Mouse (Mus musculus): ENCODE results near the gene Rad54l2. TPM values are rescaled to one million over a fixed set of nuclear protein-coding genes. Genes with fewer than 3 reads are reported as not detected.

The Rad54l2 gene
- polyA plus RNA-seq, 1 experiment from 2014 or later = 9.7 TPM

- no peak overlapping the region for H3K27ac ChIP-seq
- no peaks in the 10 kb centered on the region for H3K9me3 ChIP-seq
- 70% methylated on average over 6 of the region's 6 CpGs for WGBS
- no peaks in the 10 kb centered on the region for H3K36me3 ChIP-seq
- no peaks in the 10 kb centered on the region for H3K27me3 ChIP-seq
- H3K9ac ChIP-seq = no peak overlapping the region
- H3K4me3 ChIP-seq = no peak overlapping the region
- ATAC-seq (ENCODE audit: insufficient number of reproducible peaks, insufficient read depth, low FRiP score, low TSS enrichment) = no peak
- H3K4me1 ChIP-seq = no peaks in the 10 kb centered on the region
- no peak overlapping the region for H3K4me2 ChIP-seq (replicated peaks)
These were observed 145.2 kb downstream of the Rad54l2 start for GRCm38 (mm10) chr9:106643787-106644186.

- no peaks in the 10 kb centered on the region for H3K9me3 ChIP-seq
- H3K27ac ChIP-seq = no peak overlapping the region
- 28% methylated on average over 7 of the region's 7 CpGs for whole genome bisulfite sequencing
- no peaks in the 10 kb centered on the region for H3K36me3 ChIP-seq
- H3K4me1 ChIP-seq = no peaks in the 10 kb centered on the region
- H3K4me3 ChIP-seq = no peak overlapping the region
- H3K4me2 ChIP-seq (replicated peaks) = no peak overlapping the region
- no peaks in the 10 kb centered on the region for H3K27me3 ChIP-seq
- no peak overlapping the region for H3K9ac ChIP-seq
- no peak for ATAC-seq (ENCODE audit: insufficient number of reproducible peaks, insufficient read depth, low FRiP score, low TSS enrichment)
These were observed 145.9 kb downstream of the Rad54l2 start for GRCm38 (mm10) chr9:106643128-106643527.

- H3K27me3 ChIP-seq = no peaks in the 10 kb centered on the region
- no peak for ATAC-seq (ENCODE audit: insufficient number of reproducible peaks, insufficient read depth, low FRiP score, low TSS enrichment)
- no peak overlapping the region for H3K4me3 ChIP-seq
- no peak overlapping the region for H3K4me2 ChIP-seq (replicated peaks)
- H3K4me1 ChIP-seq = no peaks in the 10 kb centered on the region
- H3K9ac ChIP-seq = no peak overlapping the region
- no peaks in the 10 kb centered on the region for H3K9me3 ChIP-seq
- 58% methylated on average over 5 of the region's 5 CpGs for WGBS
- no peak overlapping the region for H3K27ac ChIP-seq
- no peaks in the 10 kb centered on the region for H3K36me3 ChIP-seq
These were observed 147.6 kb downstream of the Rad54l2 start for GRCm38 (mm10) chr9:106641346-106641745.

GRCm38 (mm10) chr9:106638154-106638553 is 150.8 kb downstream of the Rad54l2 start:
- Histone ChIP-seq H3K9me3 (no peaks in the 10 kb centered on the region), H3K4me3 (no peak overlapping the region), H3K27me3 (no peaks in the 10 kb centered on the region), H3K4me1 (no peaks in the 10 kb centered on the region), H3K27ac (no peak overlapping the region), H3K36me3 (no peaks in the 10 kb centered on the region), H3K9ac (no peak overlapping the region), H3K4me2 (replicated peaks) (no peak overlapping the region)
- 89% methylated on average over 8 of the region's 8 CpGs for WGBS
- no peak for ATAC-seq (ENCODE audit: insufficient number of reproducible peaks, insufficient read depth, low FRiP score, low TSS enrichment)

Other genes starting within 250 kb of the Rad54l2 start
- gene Iqcf3, start 227.6 kb downstream of the Rad54l2 start, polyA plus RNA-seq (2016; fragmentation: Nextera tagmentation; extraction: Ambion mirVana) = not detected in 2 replicates
- not detected in 2 replicates for gene Iqcf4, start 218.2 kb downstream of the Rad54l2 start, polyA plus RNA-seq (2016; fragmentation: Nextera tagmentation; extraction: Ambion mirVana)
- gene Iqcf6, start 162.6 kb downstream of the Rad54l2 start, polyA plus RNA-seq (2016; fragmentation: Nextera tagmentation; extraction: Ambion mirVana) = not detected in 2 replicates
- 0.93 and 2.0 TPM in 2 replicates for gene Grm2, start 133.1 kb downstream of the Rad54l2 start, polyA plus RNA-seq (2016; fragmentation: Nextera tagmentation; extraction: Ambion mirVana)
- gene Tex264, start 103.3 kb downstream of the Rad54l2 start, polyA plus RNA-seq (2016; fragmentation: Nextera tagmentation; extraction: Ambion mirVana) = 46.0 and 47.3 TPM in 2 replicates
- 21.8 and 23.6 TPM in 2 replicates for gene Dcaf1, start 32.7 kb upstream of the Rad54l2 start, polyA plus RNA-seq (2016; fragmentation: Nextera tagmentation; extraction: Ambion mirVana)
- gene Rbm15b, start 98.2 kb upstream of the Rad54l2 start, polyA plus RNA-seq (2016; fragmentation: Nextera tagmentation; extraction: Ambion mirVana) = 27.2 and 27.9 TPM in 2 replicates
- 239 and 261 TPM in 2 replicates for gene Manf, start 102.8 kb upstream of the Rad54l2 start, polyA plus RNA-seq (2016; fragmentation: Nextera tagmentation; extraction: Ambion mirVana)

Measured in embryonic facial prominence, embryonic 12.5 days (tissue).